Mouse (Mus musculus) olfactory bulb, adult 2 months (tissue): ENCODE results near the gene Riox1. TPM values are rescaled to one million over a fixed set of nuclear protein-coding genes. Genes with fewer than 3 reads are reported as not detected.

ENCODE experiments used
- H3K27ac ChIP-seq: fragments of 200-500 bp; 2 replicates; pipeline ENCODE4 v1.5.1; 2012; ENCODE audit warnings: low read depth, low read length; ENCODE audit not compliant: insufficient read depth
- H3K4me1 ChIP-seq: fragments of 200-500 bp; 2 replicates; pipeline ENCODE4 v1.6.1; 2012; ENCODE audit warnings: low read length; ENCODE audit not compliant: control insufficient read depth, insufficient read depth
- H3K4me3 ChIP-seq: fragments of 200-500 bp; 2 replicates; pipeline ENCODE4 v1.5.1; 2012; ENCODE audit warnings: mild to moderate bottlenecking, low read depth, low read length, moderate library complexity; ENCODE audit not compliant: insufficient read depth
- CTCF ChIP-seq: fragments of 200-500 bp; IDR thresholded peaks from 2 replicates; pipeline ENCODE4 v1.5.1; 2012; ENCODE audit warnings: low read depth, mild to moderate bottlenecking, low read length, moderate library complexity; ENCODE audit not compliant: insufficient read depth
- POLR2A ChIP-seq: fragments of 200-500 bp; IDR thresholded peaks from 2 replicates; pipeline ENCODE4 v1.6.1; 2012; ENCODE audit warnings: mild to moderate bottlenecking, low read depth, low read length, moderate library complexity; ENCODE audit not compliant: insufficient read depth
- WGBS: fragments of 180-500 bp; shearing (Covaris S2); methylation state at CpG from one replicate; pipeline ENCODE4 v1.1.7; 2018; 5-methylcytosine and 5-hydroxymethylcytosine counted together
- polyA plus RNA-seq: library from polyadenylated mRNA; stranded (reverse); fragments of >200 nt; gene quantifications from 2 replicates; pipeline ENCODE4 v1.2.4, GENCODE M21; 2012; ENCODE audit warnings: low replicate concordance; ENCODE audit not compliant: missing spikeins, insufficient read depth, insufficient read length

Gene Riox1
- polyA plus RNA-seq, 1 experiment, result not detected

GRCm38 (mm10) chr12:83972117-83972516, 21.7 kb downstream of the Riox1 start:
- no peak overlapping the region for H3K27ac ChIP-seq
- H3K4me1 ChIP-seq, result no peaks in the 10 kb centered on the region
- no peak overlapping the region for H3K4me3 ChIP-seq
- WGBS, result 75% methylated on average over 2 of the region's 2 CpGs
- TF ChIP-seq POLR2A, result no peak
- TF ChIP-seq CTCF, result no peak

GRCm38 (mm10) chr12:83978862-83979261, 28.5 kb downstream of the Riox1 start:
- WGBS, result 92% methylated on average over 6 of the region's 6 CpGs
- Histone ChIP-seq H3K27ac (no peak overlapping the region), H3K4me3 (no peak overlapping the region), H3K4me1 (peaks cover 4% of the 10 kb centered on the region; the same call in 1 of the 2 replicates)
- TF ChIP-seq POLR2A (no peak), CTCF (no peak)

DNA sequence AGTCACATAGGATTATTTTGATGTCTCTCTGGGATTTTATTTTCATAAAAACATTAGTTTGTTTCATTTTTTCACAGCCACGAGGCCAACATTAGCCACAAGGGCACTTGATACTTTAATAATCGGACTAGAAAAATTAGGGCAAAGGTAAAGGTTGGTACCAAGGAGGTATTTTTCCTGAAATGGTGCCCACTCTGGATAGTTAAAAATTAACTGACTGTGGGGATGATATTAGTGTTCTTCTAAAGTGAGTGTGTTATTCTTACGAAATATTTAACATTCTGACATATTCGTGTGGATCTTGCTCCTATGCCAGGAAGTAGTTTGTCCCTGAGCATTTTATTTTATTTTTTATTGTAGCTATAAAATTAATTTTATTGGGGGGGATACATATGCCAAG, 31.2 kb downstream of the Riox1 start:
- WGBS, result 94% methylated on average over 4 of the region's 4 CpGs
- TF ChIP-seq POLR2A (no peak), CTCF (no peak)
- H3K4me3 ChIP-seq, result no peak overlapping the region
- H3K4me1 ChIP-seq, result peaks cover 4% of the 10 kb centered on the region; the same call in 1 of the 2 replicates
- H3K27ac ChIP-seq, result no peak overlapping the region

GRCm38 (mm10) chr12:83984752-83985151, 34.3 kb downstream of the Riox1 start, which contains the start of gene Heatr4:
Gene Heatr4, minus strand, starts transcription at chr12:83984852.
- H3K27ac ChIP-seq, result no peak within 1 kb of the TSS
- TF ChIP-seq POLR2A, result no peak
- TF ChIP-seq CTCF, result no peak
- 0 out of 2 replicates have a peak, but pooled peaks cover 3% of the 10 kb centered on the region for H3K4me1 ChIP-seq
- 76% methylated on average over 4 of the region's 4 CpGs for WGBS
- no peak within 1 kb of the TSS for H3K4me3 ChIP-seq

DNA sequence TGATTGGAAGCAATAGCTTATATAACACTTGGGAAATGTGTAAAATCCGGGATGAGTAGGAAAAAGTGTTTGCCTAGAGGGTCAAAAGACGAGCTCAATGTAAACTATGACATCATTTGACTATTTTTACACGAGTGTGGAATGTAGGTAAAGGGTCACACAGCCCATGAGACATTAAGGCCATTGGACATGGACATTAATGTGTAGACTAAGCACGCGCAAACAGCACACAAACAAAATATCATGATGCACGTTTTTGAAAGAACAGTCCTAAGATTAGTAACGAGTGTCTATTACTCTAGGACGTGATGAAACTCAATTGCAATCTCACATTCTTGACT, 36.8 kb downstream of the Riox1 start:
- 24% methylated on average over 8 of the region's 8 CpGs for WGBS
- Histone ChIP-seq H3K27ac (peak overlapping the region; percentile 79), H3K4me1 (0 out of 2 replicates have a peak, but pooled peaks cover 3% of the 10 kb centered on the region), H3K4me3 (peak overlapping the region; percentile 71)
- TF ChIP-seq POLR2A, result no peak
- no peak for TF ChIP-seq CTCF

- under 1% methylated on average over 80 of the region's 80 CpGs for WGBS
- Histone ChIP-seq H3K27ac (peak within 1 kb of the TSS; percentile 79), H3K4me3 (peak within 1 kb of the TSS; percentile 71), H3K4me1 (0 out of 2 replicates have a peak, but pooled peaks cover 3% of the 10 kb centered on the region)
- peak; percentile 16; the same call in 1 of the 2 replicates for TF ChIP-seq POLR2A
- no peak; the same call in 1 of the 2 replicates for TF ChIP-seq CTCF
Measured at GRCm38 (mm10) chr12:83987583-83988441, 37.4 kb downstream of the Riox1 start, which contains the start of gene Acot2. Gene Acot2, plus strand, starts transcription at chr12:83987861.

- TF ChIP-seq POLR2A, result no peak
- no peak for TF ChIP-seq CTCF
- H3K27ac ChIP-seq, result no peak overlapping the region
- peak overlapping the region; percentile 71 for H3K4me3 ChIP-seq
- 0 out of 2 replicates have a peak, but pooled peaks cover 3% of the 10 kb centered on the region for H3K4me1 ChIP-seq
- 53% methylated on average over 4 of the region's 4 CpGs for WGBS
Measured at GRCm38 (mm10) chr12:83988483-83988882, 38.1 kb downstream of the Riox1 start.

DNA sequence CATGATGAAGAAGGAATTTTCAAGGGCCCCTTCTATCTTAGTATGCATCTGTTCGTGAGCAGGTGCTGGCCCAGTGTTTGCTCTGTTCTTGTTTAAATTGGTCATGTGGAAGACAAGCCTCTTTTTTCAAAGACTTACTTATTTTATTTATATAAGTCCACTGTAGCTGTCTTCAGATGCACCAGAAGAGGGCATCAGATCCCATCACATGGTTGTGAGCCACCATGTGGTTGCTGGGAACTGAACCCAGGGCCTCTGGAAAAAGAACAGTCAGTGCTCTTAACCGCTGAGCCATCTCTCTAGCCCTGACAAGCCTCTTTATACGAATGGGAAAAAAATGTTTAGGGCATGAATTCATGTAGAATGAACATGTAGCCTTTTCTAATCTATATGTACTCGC, 39.0 kb downstream of the Riox1 start:
- H3K4me3 ChIP-seq, result no peak overlapping the region
- TF ChIP-seq POLR2A (no peak), CTCF (no peak)
- no peak overlapping the region for H3K27ac ChIP-seq
- 0 out of 2 replicates have a peak, but pooled peaks cover 3% of the 10 kb centered on the region for H3K4me1 ChIP-seq
- whole genome bisulfite sequencing, result 98% methylated on average over 4 of the region's 4 CpGs

- H3K27ac ChIP-seq, result no peak overlapping the region
Measured at GRCm38 (mm10) chr12:83997221-83997620, 46.8 kb downstream of the Riox1 start.

More at GRCm38 (mm10) chr12:83997221-83997620, 46.8 kb downstream of the Riox1 start:
- Histone ChIP-seq H3K4me3 (no peak overlapping the region), H3K4me1 (no peaks in the 10 kb centered on the region)
- TF ChIP-seq POLR2A (no peak), CTCF (no peak)
- 67% methylated on average over 2 of the region's 2 CpGs for WGBS
